Mouse (Mus musculus): ENCODE data around the gene Pgap2.

Gene Pgap2

GRCm38 (mm10) chr7:102267601-102268394 lies 57.8 kb downstream of the Pgap2 start, which contains the start of gene Stim1:
TSS of gene Stim1 (plus strand) at chr7:102267806.
- peak; percentile 75 to 85 for DNase-seq

DNA sequence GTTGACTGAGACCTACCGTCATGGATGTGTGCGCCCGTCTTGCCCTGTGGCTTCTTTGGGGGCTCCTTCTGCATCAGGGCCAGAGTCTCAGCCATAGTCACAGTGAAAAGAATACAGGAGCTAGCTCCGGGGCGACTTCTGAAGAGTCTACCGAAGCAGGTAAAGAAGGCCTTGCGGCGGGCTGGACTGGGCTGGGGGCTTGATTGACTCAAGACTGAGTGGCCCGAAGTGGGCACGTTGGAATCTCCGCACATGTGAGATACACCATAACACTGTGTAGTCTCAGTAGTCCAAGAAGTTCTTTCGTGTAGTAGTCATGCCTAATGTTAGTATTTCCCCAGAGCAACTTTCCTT lies 58.4 kb downstream of the Pgap2 start:
- peak in 1 of 2 experiments; percentile 11 for DNase-seq

DNA sequence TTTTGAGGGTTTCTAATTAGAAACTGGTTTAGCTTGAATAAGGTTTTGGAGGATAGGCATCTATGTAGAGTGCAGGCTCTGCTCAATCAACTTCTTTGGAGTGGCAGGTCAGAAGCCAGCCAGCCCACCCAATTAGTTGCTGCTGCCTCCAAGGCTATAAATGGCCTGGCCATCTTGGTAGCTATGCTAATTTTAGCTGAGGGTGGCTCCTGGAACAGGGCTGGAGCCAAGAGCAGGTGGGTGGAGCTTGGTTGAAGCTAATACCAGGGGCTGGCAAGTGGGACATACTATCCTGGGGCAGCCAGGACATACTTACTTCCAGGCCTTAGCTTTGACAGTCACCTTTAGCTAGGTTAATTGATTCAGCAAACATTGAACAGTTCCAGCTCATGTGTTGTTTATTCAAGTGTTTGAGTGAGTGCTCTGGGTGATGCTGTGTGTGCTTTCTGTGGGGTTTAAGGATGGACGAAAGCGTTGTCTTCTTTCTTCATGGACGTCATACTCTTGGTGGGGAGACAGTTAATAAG lies 62.5 kb downstream of the Pgap2 start:
- DNase-seq = no peak

DNA sequence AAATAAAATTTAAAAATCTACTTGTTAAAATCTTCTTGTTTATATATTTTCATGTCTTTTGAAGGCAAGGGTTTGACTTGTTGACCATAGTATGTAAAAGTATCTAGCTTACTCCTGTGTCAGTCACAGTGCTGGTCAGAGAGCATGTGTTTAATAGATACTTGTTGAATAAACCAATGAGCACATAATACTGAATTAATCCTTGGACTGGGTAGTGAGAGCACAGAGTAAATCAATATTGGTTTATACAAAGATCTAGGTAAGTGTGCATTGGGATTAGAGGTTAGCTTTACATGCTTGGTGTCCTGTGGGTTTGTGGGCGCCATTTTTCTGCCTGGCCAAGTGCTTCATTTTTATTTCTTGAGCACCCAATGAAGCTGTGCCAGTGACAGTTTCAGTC lies 71.4 kb downstream of the Pgap2 start:
- DNase-seq = no peak

- DNase-seq = no peak
These were observed 72.3 kb downstream of the Pgap2 start for GRCm38 (mm10) chr7:102282261-102282660.

Data from kidney, postnatal 4 days (tissue).